Mouse (Mus musculus) lung, embryonic 15.5 days (tissue): ENCODE measurements around the gene Ubxn11. TPM values are rescaled to one million over a fixed set of nuclear protein-coding genes. Genes with fewer than 3 reads are reported as not detected.
A peak's percentile ranks its signal among the peaks of the same experiment; 100 is the strongest.

ENCODE experiments used
- ATAC-seq: fragments of 200-750 bp; cut with Nextera tagmentation; 2 replicates; pipeline ENCODE4 v1.8.0; 2017; ENCODE audit warnings: moderate number of reproducible peaks, borderline replicate concordance; ENCODE audit not compliant: low FRiP score, low TSS enrichment; ENCODE audit errors: extremely low read depth
- H3K27ac ChIP-seq: fragments of 300-500 bp; sonication (generic); 2 replicates; pipeline ENCODE4 v1.5.1; 2015; ENCODE audit warnings: moderate library complexity, mild to moderate bottlenecking, inconsistent platforms
- H3K27me3 ChIP-seq: fragments of 300-500 bp; sonication (generic); 2 replicates; pipeline ENCODE4 v1.6.1; 2015; ENCODE audit warnings: inconsistent platforms
- H3K36me3 ChIP-seq: fragments of 300-500 bp; sonication (generic); 2 replicates; pipeline ENCODE4 v1.6.1; 2015; ENCODE audit warnings: inconsistent platforms
- H3K4me1 ChIP-seq: fragments of 300-500 bp; sonication (generic); 2 replicates; pipeline ENCODE4 v1.6.1; 2015; ENCODE audit warnings: inconsistent platforms
- H3K4me2 ChIP-seq: fragments of 300-500 bp; sonication (generic); 2 replicates; pipeline ENCODE4 v1.6.1; 2015; ENCODE audit warnings: inconsistent platforms, mild to moderate bottlenecking, moderate library complexity
- H3K4me3 ChIP-seq: fragments of 300-500 bp; sonication (generic); 2 replicates; pipeline ENCODE4 v1.5.1; 2015; ENCODE audit warnings: mild to moderate bottlenecking, inconsistent platforms
- H3K9ac ChIP-seq: fragments of 300-500 bp; sonication (generic); 2 replicates; pipeline ENCODE4 v1.6.1; 2015; ENCODE audit warnings: inconsistent platforms
- H3K9me3 ChIP-seq: fragments of 300-500 bp; sonication (generic); 2 replicates; pipeline ENCODE4 v1.6.1; 2016; ENCODE audit warnings: inconsistent platforms
- WGBS: fragments of 180-500 bp; shearing (Covaris S2); methylation state at CpG from one replicate; pipeline ENCODE4 v1.1.7; 2015; 5-methylcytosine and 5-hydroxymethylcytosine counted together
- polyA plus RNA-seq: library from polyadenylated mRNA; unstranded; fragments of >200 nt; fragmentation: Nextera tagmentation; extraction: Ambion mirVana; gene quantifications from 2 replicates; pipeline ENCODE4 v1.2.1, GENCODE M21; 2015

Ubxn11 gene
- polyA plus RNA-seq, 1 experiment from 2014 or later: 9.1 TPM

DNA sequence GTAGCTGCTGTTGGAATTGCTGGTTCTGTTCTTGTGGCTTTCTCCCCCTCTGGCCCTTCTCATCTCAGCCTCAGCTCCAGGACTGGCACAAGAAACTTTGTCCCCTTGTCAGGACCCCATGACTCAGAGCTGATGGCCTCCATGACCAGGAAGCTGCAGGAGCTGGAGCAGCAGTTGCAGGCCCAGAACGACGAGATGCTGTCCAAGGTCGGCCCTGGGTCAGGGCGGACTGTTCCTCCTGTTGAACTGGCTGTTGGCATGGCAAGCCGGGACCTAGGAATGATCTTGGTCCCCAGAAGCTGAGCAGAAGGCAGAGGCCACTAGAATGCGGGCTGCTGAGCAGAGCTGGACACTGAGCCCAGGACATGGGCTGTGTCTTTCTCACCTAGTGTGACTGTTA is 10.0 kb downstream of the Ubxn11 start:
- Histone ChIP-seq H3K4me3 (no peak overlapping the region), H3K4me2 (no peak overlapping the region), H3K27ac (no peak overlapping the region), H3K27me3 (no peaks in the 10 kb centered on the region), H3K9me3 (no peaks in the 10 kb centered on the region), H3K4me1 (peaks cover 14% of the 10 kb centered on the region; the same call in 1 of the 2 replicates), H3K36me3 (no peaks in the 10 kb centered on the region), H3K9ac (no peak overlapping the region)
- 63% methylated on average over 6 of the region's 6 CpGs for WGBS
- no peak for ATAC-seq

DNA sequence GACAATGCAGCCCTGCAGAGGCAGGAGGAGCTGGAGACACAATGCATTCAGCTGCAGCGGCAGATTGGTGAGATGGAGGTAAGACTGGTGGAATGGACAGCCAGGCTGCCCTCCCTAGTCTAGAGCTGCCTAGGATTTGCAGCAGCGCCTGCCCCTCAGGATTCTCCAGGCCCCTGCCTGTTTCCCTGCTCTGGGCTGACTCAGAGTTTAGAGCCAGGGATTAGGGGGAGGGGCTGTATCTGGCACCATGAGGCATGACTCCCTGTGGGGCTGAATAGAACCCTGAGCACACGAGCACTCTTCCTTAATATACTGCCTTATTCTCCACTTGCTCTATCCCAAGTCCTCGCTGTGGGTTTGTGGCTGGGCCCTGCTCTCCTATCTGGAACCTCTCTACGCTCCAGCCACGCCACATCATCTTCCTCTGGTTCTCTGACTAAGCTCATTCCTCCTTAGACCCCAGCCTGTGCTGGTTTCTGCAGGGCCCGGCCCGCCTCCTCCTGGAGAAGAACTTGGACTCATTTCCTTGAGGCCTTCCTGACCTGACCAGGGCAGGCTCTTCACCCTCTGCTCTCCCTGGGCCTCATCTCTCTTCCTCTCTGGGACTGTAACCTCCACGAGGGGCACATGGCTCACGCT is 11.1 kb downstream of the Ubxn11 start:
- H3K9ac ChIP-seq: no peak overlapping the region
- no peak overlapping the region for H3K4me3 ChIP-seq
- no peak overlapping the region for H3K27ac ChIP-seq
- peaks cover 16% of the 10 kb centered on the region; the same call in 1 of the 2 replicates for H3K4me1 ChIP-seq
- H3K4me2 ChIP-seq: no peak overlapping the region
- no peaks in the 10 kb centered on the region for H3K36me3 ChIP-seq
- H3K9me3 ChIP-seq: no peaks in the 10 kb centered on the region
- H3K27me3 ChIP-seq: no peaks in the 10 kb centered on the region
- no peak for ATAC-seq
- WGBS: 59% methylated on average over 10 of the region's 10 CpGs

DNA sequence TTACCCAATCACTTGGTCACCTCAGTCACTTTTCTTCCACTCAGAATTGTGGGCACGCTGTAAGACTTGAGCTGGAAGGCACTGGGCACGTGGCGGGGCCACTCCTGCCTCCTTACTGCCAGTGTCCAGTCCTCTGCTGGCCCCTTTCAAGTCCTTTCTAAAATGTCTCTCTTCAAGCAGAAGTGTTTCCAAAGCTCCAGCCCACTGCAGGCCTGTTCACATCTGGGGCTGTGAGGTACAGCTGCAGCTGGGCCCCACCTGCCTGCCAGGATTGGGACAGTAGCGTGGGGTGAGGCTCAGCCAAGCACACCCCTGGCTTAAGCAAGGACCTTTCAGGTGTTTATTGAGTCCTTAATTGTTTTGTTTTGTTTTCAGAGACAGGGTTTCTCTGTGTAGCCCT is 11.7 kb downstream of the Ubxn11 start:
- Histone ChIP-seq H3K9ac (no peak overlapping the region), H3K9me3 (no peaks in the 10 kb centered on the region), H3K4me1 (peaks cover 19% of the 10 kb centered on the region; the same call in 1 of the 2 replicates), H3K27ac (no peak overlapping the region), H3K4me2 (no peak overlapping the region), H3K4me3 (no peak overlapping the region), H3K27me3 (no peaks in the 10 kb centered on the region), H3K36me3 (no peaks in the 10 kb centered on the region)
- ATAC-seq: no peak
- WGBS: 88% methylated on average over 4 of the region's 4 CpGs

DNA sequence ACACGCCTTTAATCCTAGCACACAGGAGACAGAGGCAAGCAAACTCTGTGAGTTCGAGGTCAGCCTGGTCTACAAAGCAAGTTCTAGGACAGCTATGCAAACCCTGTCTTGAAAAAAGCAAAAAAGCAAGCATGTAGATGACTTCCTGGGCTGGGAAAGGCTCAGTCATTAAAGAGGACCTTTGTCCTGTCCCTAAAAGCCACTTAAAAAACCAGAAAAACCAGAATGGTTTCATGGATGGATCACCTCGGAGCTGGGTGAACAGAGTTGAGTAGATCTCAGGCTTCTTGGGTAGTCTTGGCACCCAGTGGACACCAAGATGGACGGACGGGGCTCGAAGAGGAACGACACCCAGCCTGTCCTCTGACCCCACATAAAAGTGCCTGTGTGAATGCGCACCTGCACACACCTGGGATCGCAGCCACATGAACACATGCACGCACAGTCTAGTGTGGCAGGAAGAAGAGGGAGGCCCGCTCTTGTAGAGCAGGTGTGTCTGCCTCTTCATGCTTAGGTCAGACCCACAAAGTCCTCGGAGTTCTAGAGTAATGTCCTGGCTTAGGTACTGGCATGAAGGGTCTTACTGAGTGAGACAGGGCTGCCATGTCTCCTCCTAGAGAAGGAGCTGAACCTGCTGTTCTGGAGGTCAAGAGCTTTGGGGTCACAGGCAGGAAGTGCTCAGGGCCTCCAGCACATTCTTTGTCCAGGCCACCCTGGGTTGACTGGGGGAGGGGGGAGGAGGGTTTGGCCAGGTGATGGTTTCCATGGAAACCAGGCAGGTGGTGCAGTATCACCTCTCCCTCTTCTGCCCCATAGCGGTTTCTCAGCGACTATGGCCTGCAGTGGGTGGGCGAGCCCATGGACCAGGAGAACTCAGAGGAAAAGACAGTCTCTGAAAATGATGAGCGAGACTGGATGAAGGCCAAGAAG is 13.1 kb downstream of the Ubxn11 start:
- no peak overlapping the region for H3K4me3 ChIP-seq
- no peaks in the 10 kb centered on the region for H3K36me3 ChIP-seq
- peaks cover 19% of the 10 kb centered on the region; the same call in 1 of the 2 replicates for H3K4me1 ChIP-seq
- 60% methylated on average over 16 of the region's 16 CpGs for WGBS
- H3K9me3 ChIP-seq: no peaks in the 10 kb centered on the region
- no peak for ATAC-seq
- peak overlapping the region; percentile 9; the same call in 1 of the 2 replicates for H3K27ac ChIP-seq
- no peak overlapping the region for H3K9ac ChIP-seq
- H3K4me2 ChIP-seq: no peak overlapping the region
- no peaks in the 10 kb centered on the region for H3K27me3 ChIP-seq

DNA sequence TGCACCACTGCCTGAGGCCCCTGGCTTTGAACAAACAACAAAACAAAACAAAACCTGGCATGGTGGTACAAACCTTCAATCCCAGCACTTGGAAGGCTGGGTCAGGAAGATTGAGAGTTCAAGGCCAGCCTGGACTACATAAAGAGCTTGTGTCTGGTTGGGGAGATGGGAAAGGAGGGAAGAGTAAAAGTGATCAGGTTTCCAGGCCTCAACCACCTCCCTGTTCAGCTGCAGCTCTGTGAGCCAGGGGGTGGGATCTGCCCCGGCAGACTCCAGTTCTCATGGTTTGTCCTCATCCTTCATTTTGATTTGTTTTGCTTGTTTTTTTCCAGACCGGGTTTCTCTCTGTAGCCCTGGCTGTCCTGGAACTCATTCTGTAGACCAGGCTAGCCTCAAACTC is 14.1 kb downstream of the Ubxn11 start:
- H3K4me2 ChIP-seq: no peak overlapping the region
- H3K4me1 ChIP-seq: peaks cover 19% of the 10 kb centered on the region; the same call in 1 of the 2 replicates
- no peak for ATAC-seq
- no peak overlapping the region for H3K4me3 ChIP-seq
- no peaks in the 10 kb centered on the region for H3K9me3 ChIP-seq
- no peak overlapping the region for H3K27ac ChIP-seq
- H3K36me3 ChIP-seq: no peaks in the 10 kb centered on the region
- no peak overlapping the region for H3K9ac ChIP-seq
- WGBS: 71% methylated on average over 2 of the region's 2 CpGs
- no peaks in the 10 kb centered on the region for H3K27me3 ChIP-seq

DNA sequence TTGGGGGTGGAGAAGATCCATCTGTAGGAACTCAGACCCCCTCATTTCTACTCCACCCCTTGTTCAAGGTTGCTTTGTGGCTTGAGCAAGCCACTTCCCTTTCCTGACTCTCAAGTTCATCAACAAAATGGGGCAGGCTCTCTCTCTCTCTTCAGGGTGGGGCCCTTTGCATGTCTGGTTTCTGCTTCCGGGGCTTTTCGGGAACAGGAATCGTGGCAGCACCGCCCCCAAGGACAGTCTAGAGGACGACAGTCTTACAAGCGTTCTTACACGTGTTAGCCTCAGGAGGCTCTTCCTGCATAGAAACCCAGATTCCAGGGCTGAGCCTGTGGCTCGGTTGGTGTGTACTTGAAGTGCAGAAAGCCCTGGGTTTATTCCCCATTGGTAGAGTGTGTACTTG is 14.6 kb downstream of the Ubxn11 start:
- Histone ChIP-seq H3K4me2 (no peak overlapping the region), H3K9ac (no peak overlapping the region), H3K27ac (no peak overlapping the region), H3K36me3 (no peaks in the 10 kb centered on the region), H3K4me3 (no peak overlapping the region), H3K27me3 (no peaks in the 10 kb centered on the region), H3K9me3 (no peaks in the 10 kb centered on the region), H3K4me1 (peaks cover 19% of the 10 kb centered on the region; the same call in 1 of the 2 replicates)
- WGBS: 62% methylated on average over 8 of the region's 8 CpGs
- no peak for ATAC-seq

DNA sequence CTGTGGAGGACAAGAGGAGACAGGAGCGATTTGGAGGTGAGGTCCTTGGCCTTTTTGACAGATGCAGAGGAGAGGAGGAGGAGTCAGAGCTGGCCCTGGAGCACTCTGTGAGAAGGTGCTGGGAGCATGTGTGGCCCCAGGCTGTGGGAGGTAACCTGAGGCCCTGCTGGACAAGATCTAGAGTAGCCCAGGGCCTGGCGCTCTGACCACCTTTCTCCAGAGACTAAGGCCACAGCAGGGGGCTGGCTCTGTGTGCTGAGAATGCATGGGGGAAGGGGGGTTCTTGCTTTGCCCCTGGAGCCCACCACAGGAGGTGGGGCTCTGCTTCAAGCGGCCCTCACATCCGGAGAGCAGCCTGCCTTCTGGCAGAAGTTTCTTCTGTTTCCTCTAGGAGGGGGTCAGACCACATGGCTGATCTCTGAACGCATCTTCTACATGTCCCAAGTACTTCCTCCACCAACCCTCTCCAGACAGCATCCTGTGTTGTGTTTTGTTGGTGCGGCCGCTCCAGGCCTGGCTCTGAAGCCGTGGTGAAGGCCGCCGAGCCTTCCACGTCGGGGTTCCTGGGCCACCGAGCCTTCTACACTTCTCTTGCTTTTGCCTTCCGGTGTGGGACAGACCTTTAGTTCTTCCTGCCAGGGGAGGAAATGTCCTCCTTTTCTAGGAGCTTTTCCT is 15.9 kb downstream of the Ubxn11 start:
- Histone ChIP-seq H3K4me2 (no peak overlapping the region), H3K27ac (0 out of 2 replicates have a peak overlapping the region, but pooled peaks have one; percentile 0), H3K9me3 (no peaks in the 10 kb centered on the region), H3K4me3 (no peak overlapping the region), H3K27me3 (no peaks in the 10 kb centered on the region), H3K4me1 (peaks cover 18% of the 10 kb centered on the region; the same call in 1 of the 2 replicates), H3K9ac (peak overlapping the region; percentile 20; the same call in 1 of the 2 replicates), H3K36me3 (no peaks in the 10 kb centered on the region)
- WGBS: 62% methylated on average over 14 of the region's 14 CpGs
- no peak for ATAC-seq

DNA sequence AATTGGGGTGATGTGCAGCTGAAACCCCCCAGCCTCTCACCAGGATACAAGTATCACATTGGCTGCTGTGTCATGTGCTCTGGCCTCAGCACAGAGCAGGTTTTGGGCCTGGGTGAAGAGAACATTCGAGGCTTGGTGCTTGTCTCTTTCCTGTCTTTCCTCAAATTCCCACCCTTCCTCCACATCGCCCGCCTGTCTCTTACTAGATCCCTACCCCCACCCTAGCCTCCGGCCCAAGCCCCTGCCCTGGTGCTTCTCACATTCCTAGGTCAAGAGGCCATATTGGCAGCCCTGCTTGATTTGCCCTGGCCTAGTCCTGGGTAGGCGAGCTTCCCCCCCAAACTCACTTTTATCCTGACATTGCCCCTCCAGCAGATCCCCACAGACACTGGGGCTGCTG is 16.7 kb downstream of the Ubxn11 start:
- Histone ChIP-seq H3K27me3 (no peaks in the 10 kb centered on the region), H3K4me3 (no peak overlapping the region), H3K4me2 (no peak overlapping the region), H3K4me1 (peaks cover 13% of the 10 kb centered on the region; the same call in 1 of the 2 replicates), H3K9ac (no peak overlapping the region), H3K9me3 (no peaks in the 10 kb centered on the region), H3K36me3 (no peaks in the 10 kb centered on the region), H3K27ac (no peak overlapping the region)
- whole genome bisulfite sequencing: 61% methylated on average over 5 of the region's 5 CpGs
- ATAC-seq: no peak

DNA sequence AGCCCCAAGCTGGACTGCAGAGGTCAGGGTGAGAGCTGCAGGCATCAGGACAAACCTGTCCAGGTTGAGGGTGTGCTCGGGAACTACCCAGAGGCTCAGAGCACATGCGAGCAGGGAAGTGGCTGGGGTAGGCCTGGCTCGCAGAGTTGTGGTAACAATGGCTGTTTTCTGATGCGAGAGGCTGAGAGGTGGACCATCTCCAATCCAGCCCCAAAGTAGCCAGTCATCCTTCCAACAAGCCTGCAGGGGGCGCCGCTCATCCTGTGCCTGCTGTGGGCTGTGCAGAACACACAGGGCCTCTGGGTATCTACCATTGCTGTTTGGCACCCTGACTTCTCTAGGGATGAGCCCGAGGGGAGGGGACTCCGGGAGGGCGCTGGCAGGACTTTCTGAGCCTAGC is 17.3 kb downstream of the Ubxn11 start:
- Histone ChIP-seq H3K4me1 (peaks cover 17% of the 10 kb centered on the region; the same call in 1 of the 2 replicates), H3K4me2 (no peak overlapping the region), H3K9me3 (no peaks in the 10 kb centered on the region), H3K27me3 (no peaks in the 10 kb centered on the region), H3K9ac (no peak overlapping the region), H3K36me3 (no peaks in the 10 kb centered on the region), H3K4me3 (no peak overlapping the region), H3K27ac (no peak overlapping the region)
- WGBS: 63% methylated on average over 9 of the region's 9 CpGs
- ATAC-seq: no peak

DNA sequence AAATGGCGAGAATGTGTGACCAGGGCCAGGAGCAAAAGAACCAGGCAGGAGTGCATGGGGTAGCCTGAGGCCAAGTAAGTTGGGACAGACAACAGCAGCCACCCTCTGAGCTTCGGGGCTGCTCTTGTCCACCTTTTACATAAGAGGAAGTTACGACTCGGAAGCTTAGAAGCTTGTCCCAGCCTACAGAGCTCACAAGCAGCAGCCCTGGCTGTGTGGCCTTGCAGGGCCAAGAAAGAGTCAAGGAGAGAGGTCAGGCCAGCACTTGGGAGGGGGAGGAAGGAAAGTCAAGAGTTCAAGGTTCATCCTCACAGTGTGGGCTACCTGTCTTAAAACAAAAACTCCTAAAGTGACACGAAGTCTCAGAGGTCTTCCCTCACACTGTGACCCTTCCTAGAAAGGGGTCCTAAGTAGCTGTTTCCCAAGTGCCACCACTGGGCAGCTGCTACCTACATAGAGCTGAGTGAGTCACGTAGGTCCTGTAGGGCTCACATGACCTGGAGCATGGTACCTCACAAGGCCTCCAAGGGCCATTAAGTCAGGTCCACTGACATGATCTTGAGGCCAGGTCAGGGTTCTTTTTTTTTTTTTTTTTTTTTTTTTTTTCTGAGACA is 17.9 kb downstream of the Ubxn11 start:
- Histone ChIP-seq H3K27ac (no peak overlapping the region), H3K4me3 (no peak overlapping the region), H3K9me3 (no peaks in the 10 kb centered on the region), H3K27me3 (no peaks in the 10 kb centered on the region), H3K9ac (no peak overlapping the region), H3K4me2 (no peak overlapping the region), H3K4me1 (peaks cover 17% of the 10 kb centered on the region; the same call in 1 of the 2 replicates), H3K36me3 (no peaks in the 10 kb centered on the region)
- ATAC-seq: no peak
- WGBS: 70% methylated on average over 6 of the region's 6 CpGs

DNA sequence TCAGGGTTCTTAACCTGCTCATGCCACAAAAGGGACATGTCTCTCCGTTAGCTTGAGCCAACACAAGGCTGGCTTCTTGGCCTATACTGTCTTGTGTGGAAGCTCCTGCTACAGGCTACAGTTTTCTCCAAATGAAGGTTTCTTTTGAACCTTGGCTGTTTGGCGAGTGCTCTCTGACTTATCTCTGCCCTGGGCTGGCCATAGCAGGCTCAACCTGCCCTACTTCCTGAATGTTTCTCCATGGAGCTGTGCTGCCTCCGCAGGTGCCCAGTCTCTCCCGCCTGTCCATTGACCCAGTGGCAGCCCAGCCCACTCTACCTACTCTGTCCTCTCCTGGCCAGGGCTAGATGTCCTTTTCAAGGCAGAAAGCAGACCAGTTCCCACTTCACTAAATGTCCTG is 18.5 kb downstream of the Ubxn11 start:
- H3K9ac ChIP-seq: no peak overlapping the region
- no peak overlapping the region for H3K4me3 ChIP-seq
- peaks cover 11% of the 10 kb centered on the region; the same call in 1 of the 2 replicates for H3K4me1 ChIP-seq
- no peak overlapping the region for H3K27ac ChIP-seq
- no peaks in the 10 kb centered on the region for H3K9me3 ChIP-seq
- no peaks in the 10 kb centered on the region for H3K27me3 ChIP-seq
- 68% methylated on average over 4 of the region's 4 CpGs for WGBS
- no peaks in the 10 kb centered on the region for H3K36me3 ChIP-seq
- no peak overlapping the region for H3K4me2 ChIP-seq
- ATAC-seq: no peak
